Mouse (Mus musculus): Measurements from ENCODE around the gene St8sia6. TPM values are rescaled to one million over a fixed set of nuclear protein-coding genes. Genes with fewer than 3 reads are reported as not detected.
"Not testable (repeated sequence)": the region's sequence is repeated elsewhere in the genome, so short reads cannot be mapped to it uniquely, and the experiment has no call there.

The St8sia6 gene
- total RNA-seq, 2 experiments from 2014 or later, result 3.0 to 3.4 TPM

DNA sequence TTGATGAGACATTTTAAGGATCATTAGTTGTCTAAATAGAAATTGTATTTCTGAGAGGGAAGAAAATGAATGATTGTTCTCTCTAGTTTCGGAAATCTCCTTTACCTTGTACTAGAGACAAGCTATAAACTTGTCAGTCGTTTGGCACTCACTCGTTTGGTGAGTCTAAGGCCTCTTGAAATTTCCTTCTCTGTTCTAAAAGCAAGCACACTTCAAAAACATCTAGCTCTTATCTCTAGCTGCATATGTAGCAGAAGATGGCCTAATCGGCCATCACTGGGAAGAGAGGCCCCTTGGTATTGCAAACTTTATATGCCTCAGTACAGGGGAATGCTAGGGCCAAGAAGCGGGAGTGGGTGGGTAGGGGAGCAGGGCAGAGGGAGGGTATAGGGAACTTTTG, 190.2 kb downstream of the St8sia6 start:
- DNase-seq, result not testable (repeated sequence)

DNA sequence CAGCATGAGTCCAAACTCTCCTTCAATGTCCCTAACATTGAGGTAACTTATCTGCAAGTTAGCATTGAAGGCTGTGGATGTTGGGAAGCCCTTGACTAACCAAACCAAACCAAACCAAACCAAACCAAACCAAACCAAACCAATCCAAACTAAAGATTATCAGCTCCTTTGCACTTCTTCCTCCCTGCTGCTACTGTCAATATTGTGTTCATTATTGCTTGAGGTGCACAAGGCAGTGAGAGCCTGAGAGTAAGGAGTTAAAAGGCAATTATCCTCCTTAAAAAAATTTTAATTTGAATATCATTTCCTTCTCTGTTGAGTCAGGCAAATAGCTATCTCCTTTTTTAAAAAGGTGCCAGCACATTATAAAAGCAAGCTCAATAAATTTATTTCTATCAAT, 190.8 kb downstream of the St8sia6 start:
- DNase-seq, result no peak

Other genes starting within 250 kb of the St8sia6 start
- 1 to 10 TPM; 5.2 to 6.7 TPM for gene Trdmt1, start 249.4 kb downstream of the St8sia6 start, total RNA-seq (2021)
- 100 to 1,000 TPM; 296 to 301 TPM for gene Vim, start 220.1 kb downstream of the St8sia6 start, total RNA-seq (2021)

Data from heart, adult 18-20 months (tissue).